Mouse (Mus musculus) cerebral cortex, adult 2 months (tissue): Measurements from ENCODE around the gene Zfp599.

Experiments
- WGBS: fragments of 180-500 bp; shearing (Covaris S2); methylation state at CpG from one replicate; pipeline ENCODE4 v1.1.7; 2018; 5-methylcytosine and 5-hydroxymethylcytosine counted together

Gene Zfp599

DNA sequence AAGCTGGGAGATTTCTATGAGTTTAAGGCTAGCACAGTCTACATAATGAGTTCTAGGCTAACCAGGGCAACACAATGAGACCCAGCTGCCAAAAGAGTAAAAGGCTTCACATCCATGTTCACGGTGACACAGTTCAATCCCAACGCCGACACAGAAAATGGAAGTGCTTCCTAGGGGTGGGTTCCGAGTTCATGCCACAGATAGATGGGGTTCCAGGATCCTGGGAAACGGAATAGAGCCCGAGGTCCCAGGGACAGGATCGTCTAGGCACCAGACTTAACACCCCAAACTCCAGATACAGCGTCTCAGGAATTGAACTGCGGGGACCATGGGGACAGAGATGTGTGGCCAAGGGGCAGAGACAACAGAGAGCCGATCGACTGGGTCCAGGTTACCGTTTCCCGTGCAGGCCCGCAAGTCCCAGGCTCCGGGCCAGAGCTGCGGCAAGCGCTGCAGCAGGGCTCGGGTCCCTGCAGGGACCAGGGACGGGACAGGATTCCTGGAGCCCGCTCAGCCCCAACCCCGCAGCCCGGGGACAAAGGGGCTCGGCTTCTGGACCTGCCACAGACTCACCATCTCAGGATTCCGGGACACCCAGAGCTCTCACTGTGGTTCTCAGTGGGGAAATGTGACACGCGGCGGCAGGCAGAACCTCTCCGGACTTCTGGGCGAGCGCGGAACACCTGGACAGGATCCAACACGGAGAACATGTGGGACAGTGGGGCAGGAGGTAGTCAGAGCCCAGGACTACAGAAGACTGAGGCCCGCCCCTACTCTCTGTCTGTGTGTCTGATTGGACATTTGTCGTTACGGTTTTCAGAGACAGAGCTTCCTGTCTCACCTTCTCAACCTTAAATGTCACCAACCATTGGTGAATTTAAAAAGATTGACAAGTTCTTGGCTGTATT, at the start of gene Zfp599:
TSS of gene Zfp599 (minus strand) at position 712 of the 908 bp plus-strand sequence.
- 1% methylated on average over 35 of the region's 35 CpGs for WGBS

DNA sequence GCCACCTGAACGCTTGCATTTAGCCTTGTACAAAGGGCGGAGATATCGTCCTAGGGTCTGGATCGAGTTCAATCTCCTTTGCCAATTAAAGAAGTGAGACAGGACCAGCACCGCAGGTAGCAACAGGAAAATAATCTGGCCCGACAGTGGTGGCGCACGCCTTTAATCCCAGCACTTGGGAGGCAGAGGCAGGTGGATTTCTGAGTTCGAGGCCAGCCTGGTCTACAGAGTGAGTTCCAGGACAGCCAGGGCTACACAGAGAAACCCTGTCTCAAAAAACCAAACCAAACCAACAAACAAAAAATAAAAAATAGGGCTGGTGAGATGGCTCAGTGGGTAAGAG, 48.2 kb upstream of the Zfp599 start:
- 7% methylated on average over 9 of the region's 9 CpGs for WGBS

GRCm38 (mm10) chr9:22307156-22307919, 47.6 kb upstream of the Zfp599 start, which contains the start of gene Zfp810:
TSS of gene Zfp810 (minus strand) at chr9:22307648.
- under 1% methylated on average over 56 of the region's 56 CpGs for WGBS

GRCm38 (mm10) chr9:22306726-22307125, 47.0 kb upstream of the Zfp599 start:
- WGBS: 16% methylated on average over 6 of the region's 6 CpGs

GRCm38 (mm10) chr9:22302199-22302598, 42.5 kb upstream of the Zfp599 start:
- WGBS: 96% methylated on average over 1 of the region's 1 CpGs

DNA sequence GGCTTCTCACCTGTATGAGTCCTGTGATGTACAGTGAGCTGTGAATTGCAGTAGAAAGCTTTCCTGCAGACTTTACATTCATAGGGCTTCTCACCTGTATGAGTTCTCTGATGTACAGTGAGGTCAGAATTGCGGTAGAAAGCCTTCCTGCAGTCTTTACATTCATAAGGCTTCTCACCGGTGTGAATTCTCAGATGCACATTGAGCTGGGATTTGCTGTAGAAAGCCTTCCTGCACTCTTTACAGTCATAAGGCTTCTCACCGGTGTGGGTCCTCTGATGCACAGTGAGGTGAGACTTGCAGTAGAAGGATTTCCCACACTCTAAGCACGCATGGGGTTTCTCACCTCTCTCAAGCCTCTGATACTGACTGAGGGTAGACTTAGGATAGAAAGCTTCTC, 19.0 kb upstream of the Zfp599 start:
- WGBS: 98% methylated on average over 4 of the region's 4 CpGs

DNA sequence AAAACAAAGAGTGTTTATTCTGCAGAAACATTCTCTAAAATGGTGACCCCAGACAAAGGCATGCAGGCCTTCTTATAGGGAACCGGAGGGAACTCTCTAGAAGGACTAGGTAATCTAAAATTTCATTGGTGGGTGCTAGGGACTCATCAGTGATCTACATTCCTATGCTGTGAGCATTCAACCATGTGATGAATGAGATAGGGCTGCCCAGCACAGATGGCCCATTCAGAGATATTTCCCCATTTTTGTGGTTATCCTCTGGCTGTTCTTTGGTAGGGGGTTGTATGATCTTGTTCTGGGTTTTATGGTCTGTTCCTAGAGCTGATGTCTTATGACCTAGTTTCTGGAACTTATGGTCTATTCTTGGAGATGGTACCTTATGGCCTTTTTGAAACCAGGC, 9.2 kb upstream of the Zfp599 start:
- WGBS: 93% methylated on average over 1 of the region's 1 CpGs

- WGBS: 92% methylated on average over 10 of the region's 10 CpGs
Measured at GRCm38 (mm10) chr9:22262611-22263010, 2.9 kb upstream of the Zfp599 start.

DNA sequence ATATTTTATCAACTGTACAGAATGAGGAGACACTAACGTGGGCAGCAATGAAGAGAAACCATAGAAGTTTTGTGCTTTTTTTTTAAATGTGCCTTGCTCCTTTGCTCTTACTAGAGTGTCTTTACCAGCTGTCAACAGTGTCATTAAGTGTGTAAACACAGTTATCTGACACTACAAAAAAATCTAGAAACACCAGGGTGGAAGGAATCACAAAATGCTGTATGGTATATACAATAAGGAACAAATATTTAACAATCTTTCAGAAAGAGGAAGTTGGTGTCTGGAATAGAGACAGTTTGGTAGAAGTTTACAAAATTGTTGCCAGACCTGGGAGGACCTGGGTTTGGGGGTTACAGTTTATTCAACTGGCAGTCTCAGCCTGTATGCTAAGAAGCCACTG, 1.9 kb upstream of the Zfp599 start:
- WGBS: 94% methylated on average over 1 of the region's 1 CpGs

DNA sequence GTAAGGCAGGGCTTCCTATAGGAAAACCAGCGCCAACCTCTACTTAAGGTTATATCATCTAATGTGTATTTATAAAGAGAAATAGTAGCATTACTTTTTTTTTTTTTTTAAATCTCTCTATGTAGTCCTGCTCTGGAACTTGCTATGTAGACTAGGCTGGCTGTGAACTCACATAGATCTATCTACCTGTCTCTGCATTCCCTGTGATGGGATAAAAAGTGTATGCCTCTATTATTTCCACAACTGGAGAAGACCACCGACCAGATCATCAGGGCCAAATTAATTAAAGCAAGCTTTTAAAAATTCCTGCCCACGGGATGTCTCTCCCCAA, 362 bp upstream of the Zfp599 start:
- WGBS: 30% methylated on average over 3 of the region's 3 CpGs

- 87% methylated on average over 8 of the region's 8 CpGs for WGBS
Measured at GRCm38 (mm10) chr9:22258784-22259183, 911 bp downstream of the Zfp599 start.

DNA sequence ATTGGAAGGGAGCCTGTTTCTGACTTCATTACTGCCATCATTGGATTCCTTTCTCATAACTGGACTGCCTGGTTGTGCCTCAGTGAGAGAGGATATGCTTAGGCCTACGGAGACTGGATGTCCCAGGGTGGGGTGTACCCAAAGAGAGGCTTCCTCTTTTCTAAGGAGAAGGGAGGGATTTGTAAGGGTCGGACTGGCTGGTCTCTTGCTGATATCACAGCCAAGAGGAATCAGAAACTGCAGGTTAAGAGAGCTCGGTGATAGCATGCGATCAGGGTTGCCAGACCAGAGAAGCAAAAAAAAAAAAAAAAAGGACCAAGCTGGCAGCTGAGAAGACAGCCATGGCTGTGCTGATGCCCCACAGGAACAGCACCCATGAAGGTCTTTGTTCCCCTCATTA, 3.1 kb downstream of the Zfp599 start:
- 91% methylated on average over 4 of the region's 4 CpGs for WGBS

DNA sequence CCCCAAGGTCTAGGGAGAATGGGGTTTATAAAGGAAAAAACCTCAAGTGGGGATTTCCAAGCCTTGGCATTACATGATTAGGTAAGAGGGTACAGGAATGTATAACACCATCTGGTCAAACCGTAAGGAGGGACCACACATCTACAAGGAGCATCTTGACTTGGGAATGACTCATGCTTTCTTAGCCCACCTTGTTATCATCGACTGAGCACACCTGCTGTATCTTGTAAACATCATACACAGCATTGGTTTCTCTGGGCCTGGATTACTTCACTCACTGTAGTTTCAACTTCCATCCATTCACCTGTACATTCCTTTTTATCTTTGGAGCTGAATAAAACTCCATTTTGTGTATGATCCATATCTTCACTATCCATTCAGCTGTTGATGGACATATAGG, 15.5 kb downstream of the Zfp599 start:
- 89% methylated on average over 2 of the region's 2 CpGs for WGBS

DNA sequence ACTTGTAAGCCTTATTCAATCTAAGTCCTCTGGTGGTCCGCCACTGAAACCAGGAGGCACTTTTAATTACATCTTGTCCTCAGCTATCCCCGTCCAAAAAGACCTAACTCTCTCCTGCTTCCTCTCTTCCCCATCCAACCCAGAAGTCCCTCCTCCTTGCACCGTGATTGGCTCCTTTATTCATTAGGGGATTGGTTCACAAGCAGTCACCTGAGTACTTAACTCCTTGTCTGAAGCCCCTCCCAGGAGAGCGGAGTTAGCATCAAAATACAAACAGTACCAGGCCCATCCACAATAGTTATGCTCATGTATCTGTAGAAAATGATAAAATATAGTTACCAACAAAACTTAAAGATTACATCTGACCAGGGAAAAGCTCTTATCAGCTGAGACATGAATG, 19.7 kb downstream of the Zfp599 start:
- 97% methylated on average over 4 of the region's 4 CpGs for WGBS

GRCm38 (mm10) chr9:22230061-22230460, 29.6 kb downstream of the Zfp599 start:
- WGBS: 88% methylated on average over 3 of the region's 3 CpGs

DNA sequence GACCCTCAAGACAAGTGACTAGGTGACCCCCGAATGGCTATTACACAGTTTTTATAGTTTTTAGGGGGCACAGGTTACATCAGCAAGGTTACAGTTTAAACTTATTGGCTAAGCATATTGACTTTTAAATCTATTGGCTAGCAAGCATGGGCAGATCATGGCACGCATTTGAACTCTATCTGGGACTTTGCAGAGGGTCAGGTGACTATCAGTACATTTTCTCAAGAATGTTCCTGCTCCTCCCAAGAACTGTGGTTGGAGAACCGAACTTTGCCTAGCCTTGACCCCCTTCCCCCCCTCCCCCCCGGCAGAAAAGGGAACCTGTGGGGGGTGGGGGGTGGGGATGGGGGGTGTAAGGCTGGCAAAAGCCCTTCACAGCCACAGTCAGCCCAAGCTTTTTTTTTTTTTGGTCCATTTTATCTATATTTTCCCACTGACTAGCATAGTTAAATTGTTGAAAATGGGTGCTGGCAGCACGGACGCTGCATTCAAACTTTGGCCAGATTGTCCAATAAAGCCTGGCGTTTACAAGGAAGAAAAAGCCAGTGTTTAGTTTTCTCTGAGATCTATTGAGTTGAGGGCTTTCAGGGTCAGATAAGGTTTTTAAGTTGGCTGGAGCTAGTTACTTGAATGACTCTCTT, 30.2 kb downstream of the Zfp599 start:
- WGBS: 75% methylated on average over 7 of the region's 7 CpGs

DNA sequence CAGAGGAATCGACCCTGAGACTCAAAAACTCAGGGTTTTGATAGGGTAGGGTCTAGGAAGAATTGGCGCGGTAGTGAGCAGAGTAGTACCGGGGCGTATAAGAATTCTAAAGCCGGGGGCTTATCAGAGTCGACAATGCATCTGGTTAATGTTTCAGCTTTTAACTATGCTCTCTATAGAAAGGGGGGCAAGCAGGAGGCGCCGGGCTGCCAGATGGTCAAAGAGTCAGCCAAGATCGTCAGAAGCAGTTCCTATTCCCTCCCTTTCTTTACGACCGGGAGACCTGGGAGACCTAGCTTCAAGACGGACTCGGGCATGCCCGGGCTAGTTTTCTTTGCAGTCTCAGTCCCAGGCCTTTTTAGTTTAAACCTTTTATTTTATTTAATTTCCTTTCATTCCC, 32.8 kb downstream of the Zfp599 start:
- WGBS: 87% methylated on average over 15 of the region's 15 CpGs

- WGBS: 58% methylated on average over 7 of the region's 7 CpGs
Measured at GRCm38 (mm10) chr9:22226389-22226673, 33.4 kb downstream of the Zfp599 start.

DNA sequence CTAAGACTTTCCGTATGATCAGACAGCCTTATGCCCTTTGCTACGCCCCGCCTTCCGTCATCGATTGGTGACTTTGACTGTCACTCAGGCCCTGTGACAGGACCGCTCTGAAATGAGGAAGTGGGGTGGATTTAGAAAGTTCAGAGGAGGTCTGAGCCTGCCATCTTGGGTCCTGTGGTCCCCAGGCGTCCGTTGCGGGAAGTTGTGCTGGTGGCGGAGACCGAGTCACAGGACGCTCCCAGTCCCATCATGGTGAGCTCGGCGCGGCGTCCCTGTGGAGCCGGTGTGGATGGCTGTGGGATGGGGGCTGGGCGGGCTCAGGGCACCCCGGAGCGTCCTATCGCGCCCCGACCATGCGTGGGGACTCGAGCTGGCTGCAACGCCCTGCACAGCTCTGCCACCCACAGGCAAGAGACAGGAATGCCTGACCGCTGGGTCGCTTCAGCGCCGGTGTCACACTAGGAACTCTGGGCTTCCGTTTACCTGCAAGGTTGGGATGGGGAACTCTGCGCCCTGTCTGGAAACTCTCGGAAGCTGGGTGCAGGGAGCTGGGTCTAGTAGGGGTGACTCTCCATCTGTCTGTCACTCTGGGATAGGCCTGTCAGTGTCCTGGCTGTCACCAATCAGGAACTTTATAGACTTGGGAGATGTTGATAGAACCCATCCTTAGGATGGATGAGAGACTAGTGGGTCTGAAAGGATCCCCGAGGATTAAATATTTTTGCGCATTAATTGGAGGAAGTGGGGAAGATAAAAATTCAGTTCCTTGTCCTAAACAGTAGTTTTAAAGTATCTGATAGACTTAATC, 33.9 kb downstream of the Zfp599 start, which contains the start of gene Zfp809:
TSS of gene Zfp809 (plus strand) at position 134 of the 808 bp plus-strand sequence.
- 1% methylated on average over 35 of the region's 35 CpGs for WGBS

GRCm38 (mm10) chr9:22224536-22225503, 34.9 kb downstream of the Zfp599 start:
- 25% methylated on average over 17 of the region's 17 CpGs for WGBS

GRCm38 (mm10) chr9:22224066-22224465, 35.6 kb downstream of the Zfp599 start:
- 98% methylated on average over 4 of the region's 4 CpGs for WGBS
